Mouse (Mus musculus) cerebellum, postnatal 4 days (tissue): ENCODE data around the gene Fkbp9.

Source experiments
- DNase-seq, 2 experiments: peaks; one replicate each; pipeline ENCODE4 v3.0.0; 2022; ENCODE audit warnings: low spot score in 2 of 2, mixed read lengths in 1 of 2

Fkbp9 gene

GRCm38 (mm10) chr6:56831697-56832406 is at the start of gene Fkbp9:
Gene Fkbp9 (plus strand): TSS chr6:56832059.
- peak; percentile 39 to 49 for DNase-seq

GRCm38 (mm10) chr6:56783561-56784272 is 48.1 kb upstream of the Fkbp9 start:
- no peak for DNase-seq

GRCm38 (mm10) chr6:56785068-56785467 is 46.8 kb upstream of the Fkbp9 start:
- no peak for DNase-seq

- no peak for DNase-seq
These were observed 44.2 kb upstream of the Fkbp9 start for GRCm38 (mm10) chr6:56787668-56788067.

GRCm38 (mm10) chr6:56789336-56789735 is 42.5 kb upstream of the Fkbp9 start:
- DNase-seq = no peak

- no peak for DNase-seq
These were observed 37.0 kb upstream of the Fkbp9 start for GRCm38 (mm10) chr6:56794834-56795233.

- no peak for DNase-seq
These were observed 35.6 kb upstream of the Fkbp9 start for GRCm38 (mm10) chr6:56796232-56796631.

GRCm38 (mm10) chr6:56796668-56797141 is 35.2 kb upstream of the Fkbp9 start:
- no peak for DNase-seq

GRCm38 (mm10) chr6:56797311-56798151 is 34.3 kb upstream of the Fkbp9 start, which contains the start of gene Kbtbd2:
Gene Kbtbd2 (minus strand): TSS chr6:56797813.
- DNase-seq = peak; percentile 81 to 93

GRCm38 (mm10) chr6:56798152-56798465 is 33.8 kb upstream of the Fkbp9 start:
- DNase-seq = no peak

GRCm38 (mm10) chr6:56805026-56805425 is 26.8 kb upstream of the Fkbp9 start:
- no peak for DNase-seq

GRCm38 (mm10) chr6:56806195-56806594 is 25.7 kb upstream of the Fkbp9 start:
- no peak for DNase-seq

- peak in 1 of 2 experiments; percentile 24 for DNase-seq
These were observed 23.2 kb upstream of the Fkbp9 start for GRCm38 (mm10) chr6:56808656-56809055.

- no peak for DNase-seq
These were observed 18.5 kb upstream of the Fkbp9 start for GRCm38 (mm10) chr6:56813332-56813731.

- DNase-seq = no peak
These were observed 13.3 kb upstream of the Fkbp9 start for GRCm38 (mm10) chr6:56818436-56819123.

- no peak for DNase-seq
These were observed 12.8 kb upstream of the Fkbp9 start for GRCm38 (mm10) chr6:56819124-56819487.

GRCm38 (mm10) chr6:56825657-56826056 is 6.2 kb upstream of the Fkbp9 start:
- no peak for DNase-seq

- no peak for DNase-seq
These were observed 543 bp downstream of the Fkbp9 start for GRCm38 (mm10) chr6:56832407-56832796.

- no peak for DNase-seq
These were observed 971 bp downstream of the Fkbp9 start for GRCm38 (mm10) chr6:56832830-56833229.

- no peak for DNase-seq
These were observed 2.9 kb downstream of the Fkbp9 start for GRCm38 (mm10) chr6:56834769-56835168.

GRCm38 (mm10) chr6:56835532-56835931 is 3.7 kb downstream of the Fkbp9 start:
- no peak for DNase-seq

GRCm38 (mm10) chr6:56837166-56837565 is 5.3 kb downstream of the Fkbp9 start:
- DNase-seq = no peak
